Mouse (Mus musculus): ENCODE measurements around the gene Cd207.
"Not testable (repeated sequence)": the region's sequence is repeated elsewhere in the genome, so short reads cannot be mapped to it uniquely, and the experiment has no call there.

The Cd207 gene

DNA sequence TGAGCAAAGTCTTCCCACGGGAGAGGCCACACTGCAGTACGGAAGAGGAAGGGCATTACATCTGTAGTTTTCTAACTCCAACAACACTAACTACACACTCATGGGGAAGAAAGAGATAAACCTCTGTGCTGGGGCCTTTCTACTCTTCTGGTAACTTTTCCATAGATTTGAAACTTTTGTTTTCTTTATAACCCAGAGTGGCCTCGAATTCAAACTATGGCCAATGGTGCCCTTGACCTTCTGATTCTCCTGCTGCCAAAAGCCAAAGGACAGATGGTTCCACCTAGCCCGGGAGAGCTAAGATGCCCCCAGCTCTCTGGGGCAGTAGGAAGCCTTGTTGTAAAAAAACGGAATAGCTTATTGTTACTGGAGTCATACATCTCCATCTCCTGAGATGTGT, 22.3 kb upstream of the Cd207 start:
- no peak for ATAC-seq (ENCODE audit: insufficient number of reproducible peaks, low FRiP score, low TSS enrichment)

DNA sequence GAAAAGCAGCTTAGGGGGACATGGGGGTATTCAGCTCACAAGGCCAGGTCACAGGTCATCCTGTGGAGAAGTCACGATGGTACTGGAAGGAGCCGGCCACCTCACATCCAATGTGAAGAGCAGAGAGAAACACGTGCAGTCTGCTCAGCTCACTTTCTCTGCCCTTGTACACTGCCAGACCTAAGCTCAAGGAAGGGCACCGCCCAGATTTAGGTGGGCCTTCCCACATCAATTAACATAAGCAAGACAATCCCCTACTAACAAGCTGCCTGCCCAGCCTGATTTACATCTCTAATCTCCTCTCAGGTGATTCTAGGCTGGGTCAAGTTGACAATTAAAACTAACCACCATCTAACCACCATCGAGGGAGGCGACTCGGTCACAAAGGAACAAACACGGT, 20.3 kb upstream of the Cd207 start:
- no peak for ATAC-seq (ENCODE audit: insufficient number of reproducible peaks, low FRiP score, low TSS enrichment)

DNA sequence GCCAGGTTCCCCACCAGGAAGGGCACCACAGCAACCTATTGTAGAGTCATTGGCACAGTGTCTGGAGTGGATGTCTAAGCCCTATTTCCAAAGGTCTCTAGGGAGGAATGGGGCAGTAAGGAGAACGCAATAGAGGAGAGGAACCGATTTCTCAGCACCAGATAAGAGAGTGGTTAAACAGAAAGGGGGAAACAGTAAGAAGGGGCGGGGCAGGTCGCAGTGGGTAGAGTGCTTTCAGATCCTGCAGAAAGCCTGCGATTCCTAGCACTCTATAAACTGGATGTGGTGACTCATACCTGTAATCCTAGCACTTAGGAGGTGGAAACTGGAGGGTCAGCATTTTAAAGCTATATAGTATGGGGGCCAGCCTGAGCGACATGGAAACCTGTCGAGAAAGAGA, 19.0 kb upstream of the Cd207 start:
- ATAC-seq (ENCODE audit: insufficient number of reproducible peaks, low FRiP score, low TSS enrichment) = no peak

DNA sequence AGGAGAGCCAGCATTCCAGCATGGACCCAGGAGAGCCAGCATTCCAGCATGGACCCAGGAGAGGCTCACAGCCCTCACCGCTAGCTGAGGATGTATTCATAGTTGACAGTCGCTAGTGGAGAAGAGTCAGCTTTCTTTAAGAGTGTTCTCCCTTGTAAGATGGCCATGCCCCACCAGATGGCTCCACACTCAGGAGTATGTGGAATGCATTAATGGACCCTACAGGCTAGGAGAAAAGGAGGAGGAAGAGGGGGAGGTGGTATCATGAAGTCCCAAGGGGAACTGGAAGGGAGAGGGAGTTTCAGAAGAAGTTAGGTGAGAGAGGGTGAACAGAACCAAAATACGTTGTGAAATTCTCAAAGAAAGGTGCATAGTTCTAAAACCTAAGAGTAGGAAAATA, 18.1 kb upstream of the Cd207 start:
- ATAC-seq (ENCODE audit: insufficient number of reproducible peaks, low FRiP score, low TSS enrichment) = no peak

DNA sequence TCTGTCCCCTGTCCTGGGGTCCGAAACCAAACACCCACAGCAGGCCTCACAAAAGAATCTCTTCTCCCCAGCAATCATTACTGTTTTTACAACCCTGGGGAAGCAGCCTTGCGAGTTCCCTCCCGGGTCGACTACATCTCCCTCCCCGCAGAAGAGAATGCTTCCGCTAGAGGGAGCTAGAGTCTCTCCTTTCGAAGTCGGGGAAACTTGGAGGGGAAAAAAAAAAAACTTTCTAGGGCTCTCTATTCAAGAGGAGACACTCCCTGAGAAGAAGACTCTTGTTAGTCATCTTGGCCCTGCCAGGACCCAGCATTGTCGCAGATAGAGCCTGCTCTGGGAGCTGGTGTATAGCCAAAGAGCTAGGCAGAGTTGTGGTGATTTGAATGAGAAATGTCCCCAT, 16.2 kb upstream of the Cd207 start:
- ATAC-seq (ENCODE audit: insufficient number of reproducible peaks, low FRiP score, low TSS enrichment) = no peak; the same call in 1 of the 2 replicates

DNA sequence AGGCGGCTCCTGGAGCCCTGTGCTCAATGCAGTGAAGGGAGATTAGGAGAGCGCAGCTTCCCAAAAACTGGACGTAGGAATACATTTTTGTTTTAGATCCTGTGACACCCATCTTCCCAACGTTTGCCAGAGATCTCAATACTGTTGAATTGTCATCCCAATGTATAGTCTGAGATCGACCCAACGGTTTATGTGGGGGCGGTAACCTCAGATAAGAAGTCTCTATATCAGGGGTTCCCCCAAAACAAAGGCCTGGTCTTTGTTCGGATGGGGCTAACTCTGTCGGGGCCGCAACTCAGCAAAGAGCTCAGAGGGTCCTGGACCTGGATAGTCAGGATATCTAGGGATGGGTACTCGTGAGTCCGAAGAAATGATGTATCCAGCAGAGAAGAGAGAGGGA, 15.3 kb upstream of the Cd207 start:
- no peak for ATAC-seq (ENCODE audit: insufficient number of reproducible peaks, low FRiP score, low TSS enrichment)

DNA sequence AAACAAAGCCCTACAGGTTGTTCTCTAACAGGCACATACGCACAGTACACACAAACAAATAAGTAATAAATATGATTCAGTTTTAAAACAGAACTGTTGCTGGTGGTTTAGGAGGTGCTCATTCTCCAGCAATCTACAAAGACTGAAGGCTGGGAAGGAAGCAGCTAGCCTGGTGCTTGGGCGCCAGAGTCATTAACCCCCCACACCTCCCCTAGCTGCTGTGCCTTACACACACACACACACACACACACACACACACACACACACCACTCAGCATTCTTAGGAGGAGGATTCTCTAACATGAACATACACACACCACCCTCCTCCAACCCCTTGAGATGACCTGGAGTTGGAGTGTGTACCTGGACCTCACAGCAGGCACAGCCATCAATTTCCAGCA, 13.3 kb upstream of the Cd207 start:
- ATAC-seq (ENCODE audit: insufficient number of reproducible peaks, low FRiP score, low TSS enrichment) = no peak

DNA sequence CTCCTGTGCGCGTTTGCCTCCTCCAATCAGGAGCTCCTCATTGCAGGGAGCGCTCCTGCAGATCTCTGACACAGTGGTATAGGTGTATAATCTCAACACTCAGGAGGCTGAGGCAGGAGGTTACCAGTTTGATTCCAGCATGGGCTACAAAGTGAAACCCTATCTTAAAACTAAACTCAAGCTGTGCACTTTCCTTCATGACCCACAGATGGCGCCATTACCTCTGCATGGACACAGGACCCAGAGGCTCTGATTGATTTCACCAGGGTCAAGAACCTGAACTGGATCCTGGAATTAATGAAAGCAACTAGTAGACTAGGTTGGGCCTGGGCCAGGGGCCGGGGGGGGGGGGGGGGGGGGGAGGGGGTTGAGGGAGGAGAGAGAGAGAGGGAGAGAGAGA, 12.6 kb upstream of the Cd207 start:
- no peak; the same call in 1 of the 2 replicates for ATAC-seq (ENCODE audit: insufficient number of reproducible peaks, low FRiP score, low TSS enrichment)

DNA sequence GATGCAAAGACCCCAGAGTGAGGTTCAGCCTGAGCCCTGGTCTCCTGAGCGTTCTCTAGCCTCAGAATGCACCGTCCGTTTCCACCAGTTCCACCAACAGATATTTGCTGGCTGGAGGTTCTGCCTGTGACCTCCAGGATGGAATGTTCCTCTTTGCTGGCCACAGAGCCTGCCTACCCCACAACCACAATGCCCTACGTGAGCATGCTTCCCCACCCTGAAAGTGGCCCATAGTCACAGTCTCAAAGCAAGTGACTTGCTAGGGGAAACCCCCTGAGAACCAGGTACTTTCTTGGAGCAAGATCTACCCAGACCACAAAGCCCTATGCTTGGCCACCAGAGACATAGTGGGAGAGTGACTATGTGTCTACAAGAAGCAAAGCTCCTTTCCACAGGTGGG, 11.7 kb upstream of the Cd207 start:
- no peak for ATAC-seq (ENCODE audit: insufficient number of reproducible peaks, low FRiP score, low TSS enrichment)

DNA sequence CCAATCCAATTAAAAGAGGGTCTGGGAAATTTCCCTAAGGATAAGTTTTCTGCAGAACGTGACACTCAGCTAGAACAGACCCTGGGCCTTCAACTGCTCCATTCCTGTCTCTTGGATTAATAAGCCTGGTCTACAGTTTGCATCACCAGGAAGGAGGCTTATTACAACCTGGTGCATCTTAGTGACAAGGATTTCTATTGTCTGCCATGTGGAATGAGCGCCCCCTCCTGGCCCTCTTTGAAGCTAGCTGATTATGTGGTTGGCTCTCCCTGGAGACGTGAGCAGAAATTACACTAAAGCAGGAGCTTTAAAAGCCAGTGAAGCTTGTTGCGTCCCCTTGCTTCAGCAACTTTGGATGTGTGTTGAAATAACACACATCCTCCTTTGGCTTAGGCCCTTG, 4.3 kb downstream of the Cd207 start:
- no peak for ATAC-seq (ENCODE audit: insufficient number of reproducible peaks, low FRiP score, low TSS enrichment)

DNA sequence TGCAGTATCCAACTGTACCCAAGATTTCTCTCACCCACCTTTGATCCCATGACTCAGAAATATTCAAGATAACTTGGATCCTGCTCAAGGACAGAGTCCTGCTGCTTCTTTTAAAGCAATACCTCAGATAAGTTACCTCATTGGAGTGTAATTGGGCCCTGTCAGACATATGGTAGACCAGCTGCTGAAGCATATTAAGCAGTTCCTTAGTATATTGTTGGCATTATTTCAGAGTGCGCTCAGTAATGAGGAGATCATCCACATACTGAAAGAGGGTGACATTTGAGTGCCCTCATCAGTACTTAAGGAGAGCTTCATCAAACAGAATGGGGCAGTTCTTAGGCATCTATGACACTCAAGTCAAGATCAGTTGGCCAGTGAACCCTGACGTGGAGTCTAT, 12.6 kb downstream of the Cd207 start:
- no peak for ATAC-seq (ENCODE audit: insufficient number of reproducible peaks, low FRiP score, low TSS enrichment)

DNA sequence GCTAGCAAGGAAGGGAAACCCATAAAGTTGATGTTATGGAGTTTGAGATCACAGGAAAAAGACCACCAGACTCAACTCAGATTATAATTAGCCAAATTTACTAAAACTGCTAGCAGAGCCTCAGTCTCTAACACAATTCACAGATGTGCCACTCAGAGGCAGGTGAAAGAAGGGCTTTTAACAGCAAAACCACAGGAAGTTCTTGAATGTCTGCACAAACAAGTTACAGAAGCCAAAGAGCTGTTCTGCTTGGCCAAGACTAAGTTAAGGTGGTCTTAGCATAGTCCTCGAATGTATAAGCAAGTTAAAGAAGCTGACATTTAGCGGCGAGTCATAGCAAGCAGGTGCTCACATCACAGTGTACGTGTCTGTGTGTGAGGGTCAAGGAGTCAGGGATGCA, 16.8 kb downstream of the Cd207 start:
- no peak for ATAC-seq (ENCODE audit: insufficient number of reproducible peaks, low FRiP score, low TSS enrichment)

DNA sequence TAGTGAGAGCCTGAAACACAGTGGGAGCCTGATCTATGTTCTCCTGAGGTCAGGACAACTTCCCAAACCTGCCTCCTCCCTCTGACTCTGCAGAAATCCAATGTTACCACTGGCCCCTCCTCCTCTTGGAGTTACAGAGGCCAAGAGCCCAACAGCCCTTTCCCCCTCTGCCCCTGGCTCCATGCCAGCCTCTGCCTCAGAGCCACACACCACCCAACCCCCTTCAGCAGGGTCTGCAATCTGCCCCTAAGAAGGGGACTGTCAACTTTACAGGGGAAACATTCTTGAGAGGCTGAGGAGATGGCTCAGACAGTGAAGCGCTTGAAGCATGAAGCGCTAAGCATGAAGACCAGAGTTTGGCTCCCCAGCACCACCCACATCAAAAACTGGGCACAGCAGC, 21.6 kb downstream of the Cd207 start, which contains the start of gene Clec4f:
Gene Clec4f, minus strand, starts transcription at position 101 of the 400 bp plus-strand sequence.
- no peak for ATAC-seq (ENCODE audit: insufficient number of reproducible peaks, low FRiP score, low TSS enrichment)

DNA sequence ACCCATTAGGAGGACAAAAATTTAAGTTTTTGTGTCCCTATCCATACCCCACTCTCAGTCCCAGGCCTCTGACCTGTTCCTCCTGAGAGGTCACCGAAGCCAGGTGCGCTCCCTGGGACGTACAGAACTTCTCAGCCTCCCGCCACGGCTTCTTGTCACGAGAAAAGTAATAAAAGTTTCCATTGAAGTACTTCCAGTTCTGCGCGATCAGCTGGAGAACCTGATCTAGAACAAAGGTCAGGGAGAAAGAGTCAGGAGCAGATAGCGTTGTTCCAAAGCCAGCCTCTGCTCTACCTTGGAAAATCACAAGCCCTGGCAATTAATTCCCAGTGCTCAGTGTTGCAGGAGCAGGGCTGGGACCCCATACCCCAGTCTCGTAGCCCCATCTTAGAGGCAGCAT, 30.9 kb downstream of the Cd207 start:
- no peak for ATAC-seq (ENCODE audit: insufficient number of reproducible peaks, low FRiP score, low TSS enrichment)

DNA sequence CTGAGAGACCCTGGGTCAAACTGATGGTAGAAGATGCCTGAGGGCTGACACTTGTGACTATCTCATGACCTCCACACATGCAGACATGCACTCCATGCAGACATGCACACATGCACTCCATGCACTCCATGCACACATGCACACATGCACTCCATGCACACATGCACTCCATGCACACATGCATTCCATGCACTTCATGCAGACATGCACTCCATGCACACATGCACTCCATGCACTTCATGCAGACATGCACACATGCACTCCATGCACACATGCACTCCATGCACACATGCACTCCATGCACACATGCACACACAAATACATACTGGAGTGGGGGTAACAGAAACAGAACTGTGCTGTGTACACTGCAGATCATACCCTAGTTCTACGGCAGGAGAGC, 42.3 kb downstream of the Cd207 start:
- ATAC-seq (ENCODE audit: insufficient number of reproducible peaks, low FRiP score, low TSS enrichment) = no peak

DNA sequence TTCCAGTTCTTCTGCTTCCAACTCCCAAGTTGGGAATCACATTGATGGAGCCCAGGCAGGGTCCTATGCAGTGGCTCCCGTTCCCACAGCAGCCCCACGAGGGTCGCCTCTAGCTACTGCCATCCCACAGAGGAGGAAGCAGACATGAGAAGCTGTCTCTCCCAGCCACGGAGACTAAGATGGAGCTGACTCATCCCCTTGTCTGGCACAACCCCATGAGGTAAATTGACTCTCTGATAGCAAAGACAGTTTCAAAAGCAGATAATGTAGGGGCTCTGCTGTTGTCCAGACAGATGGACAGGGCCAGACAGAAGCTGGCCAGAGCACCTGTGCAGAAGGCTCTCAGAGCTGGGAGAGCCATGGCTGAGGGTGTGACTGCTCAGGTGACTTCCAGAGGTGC, 43.0 kb downstream of the Cd207 start:
- not testable (repeated sequence) for ATAC-seq (ENCODE audit: insufficient number of reproducible peaks, low FRiP score, low TSS enrichment)

DNA sequence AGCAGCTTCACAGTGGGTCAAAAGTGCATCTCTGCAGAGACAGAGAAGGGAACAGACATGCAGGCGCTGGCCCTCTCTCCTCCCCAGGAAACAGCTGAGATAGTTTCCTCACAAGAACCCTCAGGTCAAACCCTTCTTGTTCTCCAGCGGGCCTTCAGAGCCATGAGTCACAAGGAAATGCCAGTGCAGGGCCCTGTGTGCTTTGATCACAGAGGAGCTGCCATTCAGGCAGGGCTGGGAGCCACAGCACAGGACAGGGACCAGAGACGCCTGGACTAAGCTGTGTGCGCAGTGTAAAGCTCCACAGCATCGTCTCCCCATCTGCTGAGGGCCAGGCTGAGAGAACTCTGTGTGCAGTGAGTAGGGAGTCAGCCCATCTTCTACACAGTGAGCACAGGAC, 43.6 kb downstream of the Cd207 start:
- not testable (repeated sequence) for ATAC-seq (ENCODE audit: insufficient number of reproducible peaks, low FRiP score, low TSS enrichment)

DNA sequence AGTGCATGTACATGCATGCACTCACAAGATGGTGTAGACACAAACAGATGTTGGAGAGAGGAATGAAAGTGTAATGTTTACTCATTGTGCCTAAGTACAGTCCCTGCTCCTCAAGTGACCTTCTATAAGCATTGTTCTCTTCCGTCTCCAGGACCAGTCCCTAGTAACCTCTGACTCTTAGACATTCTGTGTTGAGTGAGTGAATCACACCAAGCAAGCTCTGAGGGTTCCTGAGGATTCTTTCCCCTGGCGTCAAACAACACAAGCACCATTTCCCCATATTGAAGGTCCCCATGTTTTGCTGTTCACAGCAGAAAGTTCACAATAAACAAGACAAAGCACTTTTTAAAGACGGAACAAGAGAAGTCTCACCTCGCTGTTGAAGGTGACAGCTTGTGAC, 45.8 kb downstream of the Cd207 start:
- no peak for ATAC-seq (ENCODE audit: insufficient number of reproducible peaks, low FRiP score, low TSS enrichment)

DNA sequence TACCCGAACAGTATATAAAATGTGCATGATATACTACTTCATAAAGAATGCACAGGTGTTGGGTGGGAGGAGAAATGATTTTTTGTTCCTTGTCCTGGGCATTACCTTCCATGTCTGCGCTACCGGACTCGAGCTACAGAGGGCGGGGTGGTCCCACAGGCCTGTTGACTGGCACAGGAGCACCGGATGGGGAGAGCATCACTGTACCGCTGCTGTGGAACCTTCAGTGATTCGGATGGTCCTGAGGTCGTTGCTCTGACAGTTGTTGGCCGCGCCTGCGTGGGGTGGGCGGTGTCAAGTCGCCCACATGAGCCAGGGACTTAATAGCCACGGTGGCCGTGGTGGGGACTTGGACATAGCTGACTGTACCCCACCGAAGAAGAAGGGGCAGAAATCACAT, 50.9 kb downstream of the Cd207 start:
- no peak for ATAC-seq (ENCODE audit: insufficient number of reproducible peaks, low FRiP score, low TSS enrichment)

All from cerebellum, adult (tissue).